Mouse (Mus musculus): ENCODE data around the gene Ralgps1. TPM values are rescaled to one million over a fixed set of nuclear protein-coding genes. Genes with fewer than 3 reads are reported as not detected.
"Not testable (repeated sequence)": the region's sequence is repeated elsewhere in the genome, so short reads cannot be mapped to it uniquely, and the experiment has no call there.

Gene Ralgps1
- polyA plus RNA-seq, 1 experiment from 2014 or later, result 5.0 TPM

GRCm38 (mm10) chr2:33215700-33216509 is 155.4 kb downstream of the Ralgps1 start, which contains the start of gene Angptl2:
TSS of gene Angptl2 (plus strand) at chr2:33216069.
- DNase-seq (ENCODE audit: low spot score) (peak; percentile 95), ATAC-seq (ENCODE audit: insufficient number of reproducible peaks, low FRiP score, low TSS enrichment, low read depth) (peak; percentile 95)
- Histone ChIP-seq H3K36me3 (ENCODE audit: control insufficient read depth, insufficient read depth, low read length) (no peaks in the 10 kb centered on the region), H3K4me1 (ENCODE audit: control insufficient read depth, insufficient read depth, low read length) (peaks cover 46% of the 10 kb centered on the region), H3K27me3 (ENCODE audit: control insufficient read depth, insufficient read depth, low read length) (no peaks in the 10 kb centered on the region), H3K4me3 (ENCODE audit: low read depth, low read length) (peak within 1 kb of the TSS; percentile 77), H3K4me2 (ENCODE audit: low read depth, severe bottlenecking) (peak within 1 kb of the TSS; percentile 90), H3K9ac (ENCODE audit: low read length) (peak within 1 kb of the TSS; percentile 84), H3K27ac (replicated peaks; ENCODE audit: low read depth, low read length) (peak within 1 kb of the TSS; percentile 86), H3K9me3 (ENCODE audit: control insufficient read depth, low read length) (no peaks in the 10 kb centered on the region)
- under 1% methylated on average over 22 of the region's 22 CpGs for WGBS

GRCm38 (mm10) chr2:33215177-33215699 is 156.0 kb downstream of the Ralgps1 start:
- Histone ChIP-seq H3K4me3 (ENCODE audit: low read depth, low read length) (peak overlapping the region; percentile 77; the same call in 1 of the 2 replicates), H3K9ac (ENCODE audit: low read length) (peak overlapping the region; percentile 1; the same call in 1 of the 2 replicates), H3K4me2 (ENCODE audit: low read depth, severe bottlenecking) (peak overlapping the region; percentile 90), H3K27me3 (ENCODE audit: control insufficient read depth, insufficient read depth, low read length) (no peaks in the 10 kb centered on the region), H3K9me3 (ENCODE audit: control insufficient read depth, low read length) (no peaks in the 10 kb centered on the region), H3K36me3 (ENCODE audit: control insufficient read depth, insufficient read depth, low read length) (no peaks in the 10 kb centered on the region), H3K4me1 (ENCODE audit: control insufficient read depth, insufficient read depth, low read length) (peaks cover 39% of the 10 kb centered on the region), H3K27ac (replicated peaks; ENCODE audit: low read depth, low read length) (peak overlapping the region; percentile 86)
- DNase-seq (ENCODE audit: low spot score), result peak; percentile 48
- ATAC-seq (ENCODE audit: insufficient number of reproducible peaks, low FRiP score, low TSS enrichment, low read depth), result peak; percentile 1; the same call in 1 of the 2 replicates
- WGBS, result 61% methylated on average over 5 of the region's 5 CpGs

- H3K4me2 ChIP-seq (ENCODE audit: low read depth, severe bottlenecking); DNase-seq (ENCODE audit: low spot score); H3K4me3 ChIP-seq (ENCODE audit: low read depth, low read length); ATAC-seq (ENCODE audit: insufficient number of reproducible peaks, low FRiP score, low TSS enrichment, low read depth); H3K9ac ChIP-seq (ENCODE audit: low read length); H3K27me3 ChIP-seq (ENCODE audit: control insufficient read depth, insufficient read depth, low read length); H3K27ac ChIP-seq (replicated peaks; ENCODE audit: low read depth, low read length); H3K9me3 ChIP-seq (ENCODE audit: control insufficient read depth, low read length); H3K36me3 ChIP-seq (ENCODE audit: control insufficient read depth, insufficient read depth, low read length): not testable (repeated sequence)
- WGBS, result 79% methylated on average over 11 of the region's 11 CpGs
- H3K4me1 ChIP-seq (ENCODE audit: control insufficient read depth, insufficient read depth, low read length), result peaks cover 18% of the 10 kb centered on the region
These were observed 160.0 kb downstream of the Ralgps1 start for GRCm38 (mm10) chr2:33211263-33211662.

GRCm38 (mm10) chr2:33210841-33211240 is 160.4 kb downstream of the Ralgps1 start:
- no peak overlapping the region for H3K27ac ChIP-seq (replicated peaks; ENCODE audit: low read depth, low read length)
- no peak for DNase-seq (ENCODE audit: low spot score)

GRCm38 (mm10) chr2:33208134-33208533 is 163.2 kb downstream of the Ralgps1 start:
- H3K27me3 ChIP-seq (ENCODE audit: control insufficient read depth, insufficient read depth, low read length), result no peaks in the 10 kb centered on the region
- no peaks in the 10 kb centered on the region for H3K36me3 ChIP-seq (ENCODE audit: control insufficient read depth, insufficient read depth, low read length)
- H3K9me3 ChIP-seq (ENCODE audit: control insufficient read depth, low read length), result no peaks in the 10 kb centered on the region
- H3K27ac ChIP-seq (replicated peaks; ENCODE audit: low read depth, low read length), result no peak overlapping the region
- DNase-seq (ENCODE audit: low spot score), result no peak
- H3K9ac ChIP-seq (ENCODE audit: low read length), result no peak overlapping the region
- WGBS, result 87% methylated on average over 5 of the region's 5 CpGs
- H3K4me3 ChIP-seq (ENCODE audit: low read depth, low read length), result no peak overlapping the region
- no peak overlapping the region for H3K4me2 ChIP-seq (ENCODE audit: low read depth, severe bottlenecking)
- no peak for ATAC-seq (ENCODE audit: insufficient number of reproducible peaks, low FRiP score, low TSS enrichment, low read depth)
- H3K4me1 ChIP-seq (ENCODE audit: control insufficient read depth, insufficient read depth, low read length), result peaks cover 19% of the 10 kb centered on the region

More at GRCm38 (mm10) chr2:33210841-33211240, 160.4 kb downstream of the Ralgps1 start:
- no peak overlapping the region for H3K9ac ChIP-seq (ENCODE audit: low read length)
- H3K36me3 ChIP-seq (ENCODE audit: control insufficient read depth, insufficient read depth, low read length), result no peaks in the 10 kb centered on the region
- H3K27me3 ChIP-seq (ENCODE audit: control insufficient read depth, insufficient read depth, low read length), result no peaks in the 10 kb centered on the region
- ATAC-seq (ENCODE audit: insufficient number of reproducible peaks, low FRiP score, low TSS enrichment, low read depth), result no peak
- peaks cover 20% of the 10 kb centered on the region for H3K4me1 ChIP-seq (ENCODE audit: control insufficient read depth, insufficient read depth, low read length)
- no peak overlapping the region for H3K4me2 ChIP-seq (ENCODE audit: low read depth, severe bottlenecking)
- no peak overlapping the region for H3K4me3 ChIP-seq (ENCODE audit: low read depth, low read length)
- no peaks in the 10 kb centered on the region for H3K9me3 ChIP-seq (ENCODE audit: control insufficient read depth, low read length)
- WGBS, result 80% methylated on average over 2 of the region's 2 CpGs

GRCm38 (mm10) chr2:33207069-33207468 is 164.2 kb downstream of the Ralgps1 start:
- ATAC-seq (ENCODE audit: insufficient number of reproducible peaks, low FRiP score, low TSS enrichment, low read depth) (no peak), DNase-seq (ENCODE audit: low spot score) (peak; percentile 40)
- Histone ChIP-seq H3K27me3 (ENCODE audit: control insufficient read depth, insufficient read depth, low read length) (no peaks in the 10 kb centered on the region), H3K4me3 (ENCODE audit: low read depth, low read length) (no peak overlapping the region), H3K9me3 (ENCODE audit: control insufficient read depth, low read length) (no peaks in the 10 kb centered on the region), H3K9ac (ENCODE audit: low read length) (no peak overlapping the region), H3K4me1 (ENCODE audit: control insufficient read depth, insufficient read depth, low read length) (peaks cover 19% of the 10 kb centered on the region), H3K4me2 (ENCODE audit: low read depth, severe bottlenecking) (no peak overlapping the region), H3K36me3 (ENCODE audit: control insufficient read depth, insufficient read depth, low read length) (no peaks in the 10 kb centered on the region), H3K27ac (replicated peaks; ENCODE audit: low read depth, low read length) (no peak overlapping the region; the same call in 1 of the 2 replicates)
- 16% methylated on average over 4 of the region's 4 CpGs for WGBS

GRCm38 (mm10) chr2:33205939-33206525 is 165.3 kb downstream of the Ralgps1 start:
- no peaks in the 10 kb centered on the region for H3K36me3 ChIP-seq (ENCODE audit: control insufficient read depth, insufficient read depth, low read length)
- peak; percentile 47; the same call in 1 of the 2 replicates for ATAC-seq (ENCODE audit: insufficient number of reproducible peaks, low FRiP score, low TSS enrichment, low read depth)
- H3K4me2 ChIP-seq (ENCODE audit: low read depth, severe bottlenecking), result no peak overlapping the region
- 37% methylated on average over 14 of the region's 14 CpGs for whole genome bisulfite sequencing
- H3K4me3 ChIP-seq (ENCODE audit: low read depth, low read length), result no peak overlapping the region
- no peak overlapping the region for H3K9ac ChIP-seq (ENCODE audit: low read length)
- H3K27ac ChIP-seq (replicated peaks; ENCODE audit: low read depth, low read length), result peak overlapping the region; percentile 30; the same call in 1 of the 2 replicates
- H3K4me1 ChIP-seq (ENCODE audit: control insufficient read depth, insufficient read depth, low read length), result peaks cover 20% of the 10 kb centered on the region
- DNase-seq (ENCODE audit: low spot score), result peak; percentile 61
- no peaks in the 10 kb centered on the region for H3K27me3 ChIP-seq (ENCODE audit: control insufficient read depth, insufficient read depth, low read length)
- H3K9me3 ChIP-seq (ENCODE audit: control insufficient read depth, low read length), result no peaks in the 10 kb centered on the region

- H3K4me2 ChIP-seq (ENCODE audit: low read depth, severe bottlenecking), result no peak overlapping the region
- no peaks in the 10 kb centered on the region for H3K36me3 ChIP-seq (ENCODE audit: control insufficient read depth, insufficient read depth, low read length)
- ATAC-seq (ENCODE audit: insufficient number of reproducible peaks, low FRiP score, low TSS enrichment, low read depth) (no peak), DNase-seq (ENCODE audit: low spot score) (no peak)
- peaks cover 31% of the 10 kb centered on the region for H3K4me1 ChIP-seq (ENCODE audit: control insufficient read depth, insufficient read depth, low read length)
- no peaks in the 10 kb centered on the region for H3K9me3 ChIP-seq (ENCODE audit: control insufficient read depth, low read length)
- no peak overlapping the region for H3K9ac ChIP-seq (ENCODE audit: low read length)
- no peaks in the 10 kb centered on the region for H3K27me3 ChIP-seq (ENCODE audit: control insufficient read depth, insufficient read depth, low read length)
- no peak overlapping the region for H3K27ac ChIP-seq (replicated peaks; ENCODE audit: low read depth, low read length)
- H3K4me3 ChIP-seq (ENCODE audit: low read depth, low read length), result no peak overlapping the region
- WGBS, result 90% methylated on average over 5 of the region's 5 CpGs
These were observed 166.3 kb downstream of the Ralgps1 start for GRCm38 (mm10) chr2:33204980-33205379.
